Mouse (Mus musculus): Measurements from ENCODE around the gene Tmem210. TPM values are rescaled to one million over a fixed set of nuclear protein-coding genes. Genes with fewer than 3 reads are reported as not detected.
A peak's percentile ranks its signal among the peaks of the same experiment; 100 is the strongest.

The Tmem210 gene
- polyA plus RNA-seq, 1 experiment: 870 TPM

GRCm38 (mm10) chr2:25310969-25311368 lies 23.0 kb downstream of the Tmem210 start:
- Histone ChIP-seq H3K4me3 (ENCODE audit: control insufficient read depth, low read depth, low read length) (peak overlapping the region; percentile 19), H3K27me3 (ENCODE audit: control insufficient read depth, insufficient read depth, low read length) (no peaks in the 10 kb centered on the region; the same call in 1 of the 2 replicates), H3K36me3 (ENCODE audit: control insufficient read depth, insufficient read depth, low read length) (no peaks in the 10 kb centered on the region), H3K27ac (ENCODE audit: control insufficient read depth, insufficient read depth, low read depth, low read length) (no peak overlapping the region), H3K4me1 (ENCODE audit: control insufficient read depth, insufficient read depth, low read length) (peaks cover 3% of the 10 kb centered on the region)
- TF ChIP-seq CTCF (IDR thresholded peaks at IDR 0.05; ENCODE audit: control insufficient read depth, insufficient read depth, insufficient replicate concordance, low read depth, low read length): no peak
- no peak for TF ChIP-seq POLR2A (IDR thresholded peaks at IDR 0.05; ENCODE audit: control insufficient read depth, low read depth, low read length)

GRCm38 (mm10) chr2:25311491-25311891 lies 23.5 kb downstream of the Tmem210 start:
- no peaks in the 10 kb centered on the region for H3K36me3 ChIP-seq (ENCODE audit: control insufficient read depth, insufficient read depth, low read length)
- peaks cover 3% of the 10 kb centered on the region for H3K4me1 ChIP-seq (ENCODE audit: control insufficient read depth, insufficient read depth, low read length)
- no peak overlapping the region for H3K27ac ChIP-seq (ENCODE audit: control insufficient read depth, insufficient read depth, low read depth, low read length)
- no peaks in the 10 kb centered on the region; the same call in 1 of the 2 replicates for H3K27me3 ChIP-seq (ENCODE audit: control insufficient read depth, insufficient read depth, low read length)
- H3K4me3 ChIP-seq (ENCODE audit: control insufficient read depth, low read depth, low read length): no peak overlapping the region
- TF ChIP-seq POLR2A (IDR thresholded peaks at IDR 0.05; ENCODE audit: control insufficient read depth, low read depth, low read length): no peak
- no peak for TF ChIP-seq CTCF (IDR thresholded peaks at IDR 0.05; ENCODE audit: control insufficient read depth, insufficient read depth, insufficient replicate concordance, low read depth, low read length)

GRCm38 (mm10) chr2:25318119-25318966 lies 30.4 kb downstream of the Tmem210 start:
- peaks cover 8% of the 10 kb centered on the region for H3K4me1 ChIP-seq (ENCODE audit: control insufficient read depth, insufficient read depth, low read length)
- H3K36me3 ChIP-seq (ENCODE audit: control insufficient read depth, insufficient read depth, low read length): no peaks in the 10 kb centered on the region
- no peak overlapping the region for H3K27ac ChIP-seq (ENCODE audit: control insufficient read depth, insufficient read depth, low read depth, low read length)
- TF ChIP-seq POLR2A (IDR thresholded peaks at IDR 0.05; ENCODE audit: control insufficient read depth, low read depth, low read length): no peak
- TF ChIP-seq CTCF (IDR thresholded peaks at IDR 0.05; ENCODE audit: control insufficient read depth, insufficient read depth, insufficient replicate concordance, low read depth, low read length): no peak
- H3K27me3 ChIP-seq (ENCODE audit: control insufficient read depth, insufficient read depth, low read length): no peaks in the 10 kb centered on the region
- peak overlapping the region; percentile 74 for H3K4me3 ChIP-seq (ENCODE audit: control insufficient read depth, low read depth, low read length)

GRCm38 (mm10) chr2:25318971-25319773 lies 31.2 kb downstream of the Tmem210 start, which contains the start of gene Grin1:
Gene Grin1, minus strand, starts transcription at chr2:25319187.
- H3K4me1 ChIP-seq (ENCODE audit: control insufficient read depth, insufficient read depth, low read length): peaks cover 8% of the 10 kb centered on the region
- H3K27me3 ChIP-seq (ENCODE audit: control insufficient read depth, insufficient read depth, low read length): no peaks in the 10 kb centered on the region
- TF ChIP-seq POLR2A (IDR thresholded peaks at IDR 0.05; ENCODE audit: control insufficient read depth, low read depth, low read length) (no peak), CTCF (IDR thresholded peaks at IDR 0.05; ENCODE audit: control insufficient read depth, insufficient read depth, insufficient replicate concordance, low read depth, low read length) (no peak)
- H3K4me3 ChIP-seq (ENCODE audit: control insufficient read depth, low read depth, low read length): peak within 1 kb of the TSS; percentile 74
- H3K27ac ChIP-seq (ENCODE audit: control insufficient read depth, insufficient read depth, low read depth, low read length): no peak within 1 kb of the TSS
- H3K36me3 ChIP-seq (ENCODE audit: control insufficient read depth, insufficient read depth, low read length): no peaks in the 10 kb centered on the region

GRCm38 (mm10) chr2:25320084-25320483 lies 32.1 kb downstream of the Tmem210 start:
- TF ChIP-seq POLR2A (IDR thresholded peaks at IDR 0.05; ENCODE audit: control insufficient read depth, low read depth, low read length) (no peak), CTCF (IDR thresholded peaks at IDR 0.05; ENCODE audit: control insufficient read depth, insufficient read depth, insufficient replicate concordance, low read depth, low read length) (no peak)
- no peaks in the 10 kb centered on the region for H3K27me3 ChIP-seq (ENCODE audit: control insufficient read depth, insufficient read depth, low read length)

GRCm38 (mm10) chr2:25326036-25326435 lies 38.1 kb downstream of the Tmem210 start:
- no peaks in the 10 kb centered on the region; the same call in 1 of the 2 replicates for H3K36me3 ChIP-seq (ENCODE audit: control insufficient read depth, insufficient read depth, low read length)
- TF ChIP-seq POLR2A (IDR thresholded peaks at IDR 0.05; ENCODE audit: control insufficient read depth, low read depth, low read length) (no peak), CTCF (IDR thresholded peaks at IDR 0.05; ENCODE audit: control insufficient read depth, insufficient read depth, insufficient replicate concordance, low read depth, low read length) (no peak)
- H3K27ac ChIP-seq (ENCODE audit: control insufficient read depth, insufficient read depth, low read depth, low read length): no peak overlapping the region
- no peaks in the 10 kb centered on the region for H3K27me3 ChIP-seq (ENCODE audit: control insufficient read depth, insufficient read depth, low read length)
- no peaks in the 10 kb centered on the region for H3K4me1 ChIP-seq (ENCODE audit: control insufficient read depth, insufficient read depth, low read length)
- H3K4me3 ChIP-seq (ENCODE audit: control insufficient read depth, low read depth, low read length): no peak overlapping the region

More at GRCm38 (mm10) chr2:25320084-25320483, 32.1 kb downstream of the Tmem210 start:
- Histone ChIP-seq H3K4me1 (ENCODE audit: control insufficient read depth, insufficient read depth, low read length) (peaks cover 8% of the 10 kb centered on the region), H3K4me3 (ENCODE audit: control insufficient read depth, low read depth, low read length) (no peak overlapping the region), H3K27ac (ENCODE audit: control insufficient read depth, insufficient read depth, low read depth, low read length) (no peak overlapping the region), H3K36me3 (ENCODE audit: control insufficient read depth, insufficient read depth, low read length) (no peaks in the 10 kb centered on the region)

GRCm38 (mm10) chr2:25328440-25328839 lies 40.5 kb downstream of the Tmem210 start:
- H3K4me3 ChIP-seq (ENCODE audit: control insufficient read depth, low read depth, low read length): no peak overlapping the region

More at GRCm38 (mm10) chr2:25328440-25328839, 40.5 kb downstream of the Tmem210 start:
- Histone ChIP-seq H3K36me3 (ENCODE audit: control insufficient read depth, insufficient read depth, low read length) (no peaks in the 10 kb centered on the region; the same call in 1 of the 2 replicates), H3K4me1 (ENCODE audit: control insufficient read depth, insufficient read depth, low read length) (peaks cover 3% of the 10 kb centered on the region; the same call in 1 of the 2 replicates), H3K27ac (ENCODE audit: control insufficient read depth, insufficient read depth, low read depth, low read length) (no peak overlapping the region), H3K27me3 (ENCODE audit: control insufficient read depth, insufficient read depth, low read length) (no peaks in the 10 kb centered on the region)
- TF ChIP-seq POLR2A (IDR thresholded peaks at IDR 0.05; ENCODE audit: control insufficient read depth, low read depth, low read length): no peak
- TF ChIP-seq CTCF (IDR thresholded peaks at IDR 0.05; ENCODE audit: control insufficient read depth, insufficient read depth, insufficient replicate concordance, low read depth, low read length): peak; percentile 21; the same call in 1 of the 2 replicates

Measured in testis, adult 2 months (tissue).